Mouse (Mus musculus): ENCODE results near the gene Rpl27a.

GRCm38 (mm10) chr7:109531501-109531900 is 12.6 kb downstream of the Rpl27a start:
- TF ChIP-seq POLR2A (IDR thresholded peaks at IDR 0.05; ENCODE audit: borderline replicate concordance, insufficient read depth, low read length), result no peak
- TF ChIP-seq CTCF (IDR thresholded peaks at IDR 0.05; ENCODE audit: borderline replicate concordance, insufficient read depth, low read depth, low read length), result no peak

All from cerebellum, adult 2 months (tissue).